Mouse (Mus musculus) intestine, postnatal 0 days (tissue): ENCODE measurements at regions not wholly inside any gene's neighbourhood (a gene's known extent, or its start where the extent isn't known, plus 50 kb on each side); places are given as distances from the start of the nearest gene placed in this dataset.

Experiments
- ATAC-seq: fragments of 200-750 bp; cut with Nextera tagmentation; 2 replicates; pipeline ENCODE4 v1.8.0; 2017; ENCODE audit warnings: mild to moderate bottlenecking, moderate TSS enrichment, moderate library complexity
- H3K27ac ChIP-seq: fragments of 300-500 bp; sonication (generic); 2 replicates; pipeline ENCODE4 v1.5.1; 2014; ENCODE audit warnings: mild to moderate bottlenecking, low read depth, low read length, moderate library complexity
- H3K27me3 ChIP-seq: fragments of 300-500 bp; sonication (generic); replicated peaks from 2 replicates; pipeline ENCODE4 v1.6.1; 2014; ENCODE audit warnings: low read length, mixed read lengths; ENCODE audit not compliant: control insufficient read depth, insufficient read depth
- H3K36me3 ChIP-seq: fragments of 300-500 bp; sonication (generic); 2 replicates; pipeline ENCODE4 v1.6.1; 2014; ENCODE audit warnings: mild to moderate bottlenecking, moderate library complexity; ENCODE audit not compliant: control insufficient read depth, insufficient read depth
- H3K4me1 ChIP-seq: fragments of 300-500 bp; sonication (generic); replicated peaks from 2 replicates; pipeline ENCODE4 v1.6.1; 2014; ENCODE audit warnings: antibody characterized with exemption, low read length, mixed read lengths; ENCODE audit not compliant: control insufficient read depth, insufficient read depth
- H3K4me2 ChIP-seq: fragments of 300-500 bp; sonication (generic); replicated peaks from 2 replicates; pipeline ENCODE4 v1.6.1; 2014; ENCODE audit warnings: low read depth, mild to moderate bottlenecking, moderate library complexity
- H3K4me3 ChIP-seq: fragments of 300-500 bp; sonication (generic); 2 replicates; pipeline ENCODE4 v1.5.1; 2014; ENCODE audit warnings: low read depth, low read length
- H3K9ac ChIP-seq: fragments of 300-500 bp; sonication (generic); 2 replicates; pipeline ENCODE4 v1.6.1; 2014; ENCODE audit warnings: mild to moderate bottlenecking, low read depth, low read length
- H3K9me3 ChIP-seq: fragments of 300-500 bp; sonication (generic); 2 replicates; pipeline ENCODE4 v1.6.1; 2016; ENCODE audit warnings: mixed run types; ENCODE audit not compliant: control insufficient read depth
- CTCF ChIP-seq: sonication (generic); IDR thresholded peaks from 2 replicates; pipeline ENCODE4 v1.5.1; 2016; ENCODE audit warnings: low read depth, mild to moderate bottlenecking, control low read depth, antibody characterized with exemption, moderate library complexity
- WGBS: fragments of 180-500 bp; shearing (Covaris S2); extraction: QIAGEN DNeasy Blood & Tissue Kit; methylation state at CpG from one replicate; pipeline ENCODE4 v1.1.7; 2014; 5-methylcytosine and 5-hydroxymethylcytosine counted together

DNA sequence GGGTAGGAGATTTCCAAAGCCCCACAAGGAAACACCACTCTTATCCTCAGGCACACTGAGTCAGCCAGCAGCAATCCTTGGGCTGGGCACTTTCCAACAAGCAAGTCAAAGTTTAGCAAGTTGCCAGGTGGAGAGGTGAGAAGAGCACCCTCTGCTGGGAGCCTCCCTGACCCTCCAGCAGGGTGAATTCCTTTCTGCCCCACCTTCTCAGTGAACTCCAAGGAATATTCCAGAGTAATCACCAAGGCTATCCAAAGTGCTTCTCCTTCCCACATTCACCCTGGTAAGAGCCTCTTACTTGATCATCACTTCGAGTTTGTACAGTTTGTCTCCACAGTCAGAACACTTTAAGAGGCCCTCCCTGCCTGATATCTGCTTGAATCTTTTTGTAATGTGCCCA, 162.8 kb upstream of the Slc24a5 start:
- Histone ChIP-seq H3K9me3 (no peaks in the 10 kb centered on the region), H3K36me3 (no peaks in the 10 kb centered on the region), H3K27ac (no peak overlapping the region), H3K4me1 (no peaks in the 10 kb centered on the region), H3K4me2 (no peak overlapping the region), H3K9ac (no peak overlapping the region), H3K4me3 (no peak overlapping the region), H3K27me3 (no peaks in the 10 kb centered on the region)
- WGBS, result 86% methylated on average over 1 of the region's 1 CpGs
- TF ChIP-seq CTCF, result peak; percentile 65
- ATAC-seq, result no peak

DNA sequence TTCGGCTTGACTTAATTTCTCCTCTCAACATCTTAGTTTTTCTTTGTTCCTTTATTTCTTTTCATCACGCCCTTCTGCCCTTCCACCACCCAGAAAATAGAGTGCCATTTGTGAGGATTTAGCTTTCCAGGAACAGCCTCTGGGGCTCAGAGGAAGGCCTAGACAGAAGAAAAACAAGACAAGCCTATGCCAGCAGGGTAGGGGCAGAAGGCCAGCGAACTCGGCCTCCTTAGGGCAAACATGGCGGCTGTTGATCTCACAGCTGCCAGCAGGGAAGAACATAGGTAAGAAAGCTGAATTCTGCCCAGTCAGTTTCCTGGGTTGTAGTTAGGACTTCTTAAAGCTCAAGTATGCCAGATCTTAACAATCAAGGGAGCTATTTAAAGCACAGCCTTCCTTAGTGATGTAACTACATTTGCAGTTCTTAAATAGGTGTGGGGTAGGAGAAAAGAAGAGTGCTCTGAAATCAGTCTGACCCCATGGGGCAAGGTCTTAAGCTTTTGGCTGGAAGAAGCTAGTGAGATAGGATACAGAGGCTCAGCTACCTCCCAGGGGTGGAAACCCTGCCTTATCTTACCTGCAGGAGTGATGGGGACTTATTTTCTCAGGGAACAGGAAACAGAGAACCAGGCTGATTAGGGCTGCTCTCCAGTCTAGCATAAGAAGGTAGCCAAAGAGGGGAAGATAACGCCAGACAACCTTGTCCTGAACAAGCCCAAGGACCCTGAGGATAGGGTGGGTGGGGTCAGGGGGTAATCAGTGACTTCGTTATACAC, 148.8 kb upstream of the Slc24a5 start:
- no peak for ATAC-seq
- no peak overlapping the region for H3K27ac ChIP-seq
- TF ChIP-seq CTCF, result no peak
- no peaks in the 10 kb centered on the region for H3K36me3 ChIP-seq
- H3K9ac ChIP-seq, result no peak overlapping the region
- H3K4me1 ChIP-seq, result no peaks in the 10 kb centered on the region
- H3K4me2 ChIP-seq, result no peak overlapping the region
- H3K4me3 ChIP-seq, result no peak overlapping the region
- H3K9me3 ChIP-seq, result no peaks in the 10 kb centered on the region
- no peaks in the 10 kb centered on the region for H3K27me3 ChIP-seq
- WGBS, result 78% methylated on average over 7 of the region's 7 CpGs

GRCm38 (mm10) chr2:124919762-124920255, 148.1 kb upstream of the Slc24a5 start:
- Histone ChIP-seq H3K9me3 (no peaks in the 10 kb centered on the region), H3K27ac (no peak overlapping the region), H3K4me1 (no peaks in the 10 kb centered on the region), H3K4me3 (no peak overlapping the region), H3K4me2 (no peak overlapping the region), H3K27me3 (no peaks in the 10 kb centered on the region), H3K9ac (no peak overlapping the region), H3K36me3 (no peaks in the 10 kb centered on the region)
- ATAC-seq, result no peak
- WGBS, result 52% methylated on average over 1 of the region's 1 CpGs
- no peak for TF ChIP-seq CTCF

GRCm38 (mm10) chr2:124920265-124920664, 147.7 kb upstream of the Slc24a5 start:
- Histone ChIP-seq H3K27me3 (no peaks in the 10 kb centered on the region), H3K27ac (no peak overlapping the region), H3K4me2 (no peak overlapping the region), H3K4me1 (no peaks in the 10 kb centered on the region), H3K9me3 (no peaks in the 10 kb centered on the region), H3K36me3 (no peaks in the 10 kb centered on the region), H3K9ac (no peak overlapping the region), H3K4me3 (no peak overlapping the region)
- ATAC-seq, result no peak
- TF ChIP-seq CTCF, result no peak
- WGBS, result 34% methylated on average over 2 of the region's 2 CpGs

GRCm38 (mm10) chr2:124927882-124928758, 139.8 kb upstream of the Slc24a5 start:
- H3K4me3 ChIP-seq, result no peak overlapping the region
- no peaks in the 10 kb centered on the region for H3K4me1 ChIP-seq
- H3K9me3 ChIP-seq, result no peaks in the 10 kb centered on the region
- peak; percentile 63; the same call in 1 of the 2 replicates for ATAC-seq
- TF ChIP-seq CTCF, result peak; percentile 83
- H3K9ac ChIP-seq, result no peak overlapping the region
- H3K27ac ChIP-seq, result no peak overlapping the region
- WGBS, result 91% methylated on average over 10 of the region's 10 CpGs
- H3K4me2 ChIP-seq, result no peak overlapping the region
- no peaks in the 10 kb centered on the region for H3K27me3 ChIP-seq
- H3K36me3 ChIP-seq, result no peaks in the 10 kb centered on the region

GRCm38 (mm10) chr2:124928759-124929113, 139.2 kb upstream of the Slc24a5 start:
- no peak overlapping the region for H3K9ac ChIP-seq
- TF ChIP-seq CTCF, result no peak
- peak; percentile 75 for ATAC-seq
- H3K27ac ChIP-seq, result no peak overlapping the region
- H3K27me3 ChIP-seq, result no peaks in the 10 kb centered on the region
- WGBS, result 42% methylated on average over 5 of the region's 5 CpGs
- no peak overlapping the region for H3K4me2 ChIP-seq
- H3K9me3 ChIP-seq, result no peaks in the 10 kb centered on the region
- no peak overlapping the region for H3K4me3 ChIP-seq
- no peaks in the 10 kb centered on the region for H3K4me1 ChIP-seq
- H3K36me3 ChIP-seq, result no peaks in the 10 kb centered on the region
